Mouse (Mus musculus) liver, embryonic 16.5 days (tissue): ENCODE data around the gene Piga. TPM values are rescaled to one million over a fixed set of nuclear protein-coding genes. Genes with fewer than 3 reads are reported as not detected.

Source experiments
- ATAC-seq: fragments of 200-750 bp; cut with Nextera tagmentation; 2 replicates; pipeline ENCODE4 v1.8.0; 2017; ENCODE audit warnings: low read depth, mild to moderate bottlenecking, moderate number of reproducible peaks, moderate library complexity
- H3K27ac ChIP-seq: fragments of 300-500 bp; sonication (generic); 2 replicates; pipeline ENCODE4 v1.5.1; 2014; ENCODE audit warnings: mild to moderate bottlenecking, low read length
- H3K27me3 ChIP-seq: fragments of 300-500 bp; sonication (generic); 2 replicates; pipeline ENCODE4 v1.6.1; 2014; ENCODE audit warnings: low read depth, low read length, mixed read lengths; ENCODE audit not compliant: control insufficient read depth, insufficient read depth
- H3K36me3 ChIP-seq: fragments of 300-500 bp; sonication (generic); 2 replicates; pipeline ENCODE4 v1.6.1; 2014; ENCODE audit warnings: mild to moderate bottlenecking; ENCODE audit not compliant: control insufficient read depth, insufficient read depth
- H3K4me1 ChIP-seq: fragments of 300-500 bp; sonication (generic); 2 replicates; pipeline ENCODE4 v1.6.1; 2014; ENCODE audit warnings: low read depth, low read length, mixed read lengths; ENCODE audit not compliant: control insufficient read depth
- H3K4me2 ChIP-seq: fragments of 300-500 bp; sonication (generic); 2 replicates; pipeline ENCODE4 v1.6.1; 2014; ENCODE audit warnings: low read depth, low read length, mixed read lengths
- H3K4me3 ChIP-seq: fragments of 300-500 bp; sonication (generic); 2 replicates; pipeline ENCODE4 v1.5.1; 2014; ENCODE audit warnings: low read depth, mild to moderate bottlenecking, low read length
- H3K9ac ChIP-seq: fragments of 300-500 bp; sonication (generic); 2 replicates; pipeline ENCODE4 v1.6.1; 2014; ENCODE audit warnings: low read depth, low read length
- H3K9me3 ChIP-seq: fragments of 300-500 bp; sonication (generic); replicated peaks from 2 replicates; pipeline ENCODE4 v1.6.1; 2016; ENCODE audit warnings: low read length; ENCODE audit not compliant: control insufficient read depth
- WGBS: fragments of 180-500 bp; shearing (Covaris S2); extraction: QIAGEN DNeasy Blood & Tissue Kit; methylation state at CpG from one replicate; pipeline ENCODE4 v1.1.7; 2014; ENCODE audit not compliant: insufficient replicate concordance; 5-methylcytosine and 5-hydroxymethylcytosine counted together
- polyA plus RNA-seq: library from polyadenylated mRNA; unstranded; fragments of >200 nt; fragmentation: Nextera tagmentation; extraction: Ambion mirVana; gene quantifications from 2 replicates; pipeline ENCODE4 v1.2.1, GENCODE M21; 2015

Gene Piga
- polyA plus RNA-seq = 10.5 and 12.3 TPM in 2 replicates

DNA sequence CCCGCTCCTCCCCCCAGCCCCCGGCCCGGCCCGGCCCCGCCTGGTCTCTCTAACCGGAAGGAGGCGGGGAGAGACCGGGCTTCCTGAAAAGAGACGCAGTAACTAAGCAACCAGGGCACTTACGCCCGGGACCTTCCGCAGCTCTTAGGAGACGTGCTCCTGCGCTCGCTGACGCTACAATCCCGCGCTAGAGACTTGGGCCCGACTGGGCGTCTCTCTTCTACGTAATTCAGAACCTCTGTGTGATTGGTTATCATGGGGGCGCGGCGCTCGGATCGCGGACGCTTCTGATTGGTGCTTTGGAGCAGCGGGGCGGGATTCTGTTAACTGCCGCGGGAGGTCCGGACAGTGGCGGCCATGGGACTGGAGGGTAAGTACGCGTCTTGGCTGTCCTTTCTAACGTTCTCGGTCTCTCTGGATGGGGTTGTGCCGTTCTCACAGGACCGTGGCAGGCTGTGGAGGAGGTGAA is at the start of gene Piga:
Piga (plus strand) TSS at position 317 of the 469 bp plus-strand sequence.
- peaks cover 9% of the 10 kb centered on the region for H3K4me1 ChIP-seq
- H3K9ac ChIP-seq = peak within 1 kb of the TSS; percentile 71
- 14% methylated on average over 40 of the region's 40 CpGs for WGBS
- H3K27ac ChIP-seq = peak within 1 kb of the TSS; percentile 75
- no peaks in the 10 kb centered on the region for H3K9me3 ChIP-seq
- peak within 1 kb of the TSS; percentile 71 for H3K4me3 ChIP-seq
- peak within 1 kb of the TSS; percentile 65 for H3K4me2 ChIP-seq
- H3K36me3 ChIP-seq = no peaks in the 10 kb centered on the region; the same call in 1 of the 2 replicates
- H3K27me3 ChIP-seq = no peaks in the 10 kb centered on the region
- peak; percentile 96 for ATAC-seq

DNA sequence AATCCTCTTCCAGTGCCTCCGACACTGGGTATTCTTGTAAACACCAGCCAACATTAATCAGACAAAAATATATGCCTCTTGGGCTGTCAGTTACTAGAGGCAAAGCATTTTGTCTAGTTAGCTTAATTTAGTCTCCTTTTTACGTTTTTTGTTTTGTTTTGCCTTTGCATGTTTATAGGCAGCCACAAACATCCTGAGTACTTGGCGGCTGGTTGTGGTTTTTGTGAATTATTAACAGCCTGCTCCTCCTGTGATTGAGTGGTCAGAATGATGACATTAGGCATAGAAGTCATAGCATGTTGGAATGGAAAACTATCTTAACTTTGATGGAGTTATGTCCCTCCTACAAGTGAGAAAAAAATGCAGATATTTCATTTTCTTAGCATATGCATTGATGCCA is 49.0 kb upstream of the Piga start:
- H3K27me3 ChIP-seq = no peaks in the 10 kb centered on the region
- no peaks in the 10 kb centered on the region for H3K4me1 ChIP-seq
- WGBS = 63% methylated on average over 3 of the region's 3 CpGs
- H3K9me3 ChIP-seq = no peaks in the 10 kb centered on the region
- H3K4me3 ChIP-seq = no peak overlapping the region
- H3K9ac ChIP-seq = no peak overlapping the region
- ATAC-seq = no peak
- no peak overlapping the region for H3K4me2 ChIP-seq
- no peaks in the 10 kb centered on the region for H3K36me3 ChIP-seq
- no peak overlapping the region for H3K27ac ChIP-seq

DNA sequence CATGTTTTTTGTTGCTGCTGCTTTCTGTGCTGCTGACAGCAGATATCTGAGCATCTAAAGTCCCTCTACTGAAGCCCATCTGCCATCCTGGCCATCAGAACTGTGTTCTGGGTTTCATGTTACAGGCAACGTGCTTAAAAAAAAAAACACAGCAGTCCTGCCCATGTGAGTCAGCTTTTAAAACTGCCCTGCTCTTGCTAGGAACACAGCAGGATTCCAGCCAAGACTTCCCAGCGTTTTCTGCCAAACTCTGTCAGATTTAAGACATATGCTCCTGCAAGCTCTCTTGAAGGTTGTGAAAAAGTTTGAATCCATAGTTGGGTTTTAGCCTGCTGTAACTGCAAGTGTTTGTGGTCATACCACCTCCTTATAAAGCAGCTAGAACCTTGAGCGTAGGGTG is 46.5 kb upstream of the Piga start, which contains the start of gene Vegfd:
Vegfd (plus strand) TSS at position 298 of the 400 bp plus-strand sequence.
- WGBS = 22% methylated on average over 3 of the region's 3 CpGs

DNA sequence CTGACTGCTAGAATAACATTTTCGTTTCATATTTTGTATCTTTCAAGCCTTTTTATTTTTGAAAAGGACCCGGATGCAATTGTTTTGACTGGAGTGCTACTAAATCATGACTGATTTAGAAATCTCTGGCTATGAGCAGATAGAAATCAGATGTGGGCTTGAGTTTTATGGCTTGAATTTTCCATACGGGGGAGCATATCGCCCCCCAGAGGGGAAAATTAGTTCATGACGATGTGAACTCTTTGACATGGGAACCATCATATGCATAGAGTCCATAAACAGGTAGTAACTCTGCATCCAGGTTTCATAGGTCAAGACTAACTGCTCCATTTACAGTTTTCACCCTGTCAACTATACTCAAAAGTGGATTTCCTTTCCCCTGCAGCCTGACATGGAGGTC is 45.0 kb upstream of the Piga start:
- Histone ChIP-seq H3K4me2 (no peak overlapping the region), H3K36me3 (no peaks in the 10 kb centered on the region), H3K27ac (no peak overlapping the region), H3K4me3 (no peak overlapping the region), H3K9me3 (no peaks in the 10 kb centered on the region), H3K9ac (no peak overlapping the region), H3K4me1 (no peaks in the 10 kb centered on the region), H3K27me3 (no peaks in the 10 kb centered on the region)
- 47% methylated on average over 5 of the region's 5 CpGs for WGBS
- ATAC-seq = no peak

More for the DNA sequence above, 46.5 kb upstream of the Piga start, which contains the start of gene Vegfd:
- no peaks in the 10 kb centered on the region for H3K9me3 ChIP-seq
- H3K27ac ChIP-seq = no peak within 1 kb of the TSS
- H3K4me3 ChIP-seq = no peak within 1 kb of the TSS
- H3K4me2 ChIP-seq = no peak within 1 kb of the TSS
- no peaks in the 10 kb centered on the region for H3K4me1 ChIP-seq
- ATAC-seq = no peak
- no peak within 1 kb of the TSS for H3K9ac ChIP-seq
- H3K27me3 ChIP-seq = no peaks in the 10 kb centered on the region
- no peaks in the 10 kb centered on the region for H3K36me3 ChIP-seq

DNA sequence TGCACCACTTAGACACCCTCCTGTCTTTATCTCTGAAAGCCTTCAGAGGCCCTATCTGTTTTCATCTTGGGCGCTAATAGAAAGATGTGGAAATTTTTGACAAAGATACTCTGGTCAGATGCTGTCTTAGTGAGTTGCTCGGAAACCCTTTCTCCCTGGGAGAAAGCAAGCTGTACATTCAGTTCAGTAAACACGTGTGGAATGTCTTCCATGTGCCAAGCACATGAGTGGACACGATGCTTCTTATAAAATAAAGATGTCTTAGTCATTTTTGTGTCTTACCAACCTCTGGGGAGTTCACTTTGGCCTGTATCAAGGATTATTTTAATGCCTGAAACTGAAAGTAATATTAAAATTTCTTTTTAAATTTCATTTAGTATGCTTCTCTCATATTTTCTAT is 39.9 kb upstream of the Piga start:
- no peak overlapping the region for H3K27ac ChIP-seq
- H3K36me3 ChIP-seq = no peaks in the 10 kb centered on the region
- 60% methylated on average over 4 of the region's 4 CpGs for WGBS

DNA sequence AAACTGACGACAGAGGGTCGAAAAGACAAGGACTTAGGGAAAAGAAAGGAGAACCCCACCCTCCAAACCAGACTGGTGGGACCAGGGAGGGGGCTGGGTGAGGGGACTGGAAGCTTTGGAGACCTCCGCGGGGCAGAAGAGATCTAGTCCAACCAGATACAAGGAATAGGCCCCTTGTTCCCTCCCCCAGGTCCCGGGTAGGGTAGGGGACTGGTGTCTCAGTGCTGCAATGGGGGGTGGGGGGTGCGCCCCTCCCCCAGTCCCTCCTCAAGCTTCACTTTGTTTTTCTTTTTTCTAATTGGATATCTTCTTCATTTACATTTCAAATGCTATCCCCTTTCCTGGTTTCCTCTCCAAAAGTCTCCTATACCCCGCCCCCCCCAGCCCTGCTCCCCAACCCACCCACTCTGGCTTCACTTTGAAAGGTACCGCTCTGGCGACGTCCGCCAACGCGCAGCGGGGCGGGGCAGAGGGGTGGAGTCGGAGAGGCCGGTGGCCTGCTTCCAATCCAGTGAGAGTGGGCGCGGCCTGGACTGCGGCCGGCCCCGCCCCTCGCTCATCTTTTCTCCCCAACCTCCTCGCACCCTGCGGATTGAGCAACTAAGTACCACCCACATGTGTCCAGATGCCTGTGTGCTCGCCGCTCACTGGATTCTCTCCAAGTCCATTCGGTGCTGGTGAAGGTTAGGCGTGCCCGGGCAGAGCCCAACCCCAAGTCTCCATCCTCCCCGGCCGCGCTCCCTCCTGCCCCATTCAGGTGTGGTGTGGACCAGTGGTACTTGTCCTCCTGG is 37.8 kb upstream of the Piga start:
- ATAC-seq = peak; percentile 99
- 17% methylated on average over 33 of the region's 33 CpGs for WGBS
- no peak overlapping the region for H3K27ac ChIP-seq
- peaks cover 3% of the 10 kb centered on the region for H3K4me1 ChIP-seq
- H3K4me3 ChIP-seq = peak overlapping the region; percentile 29
- peak overlapping the region; percentile 59 for H3K4me2 ChIP-seq
- H3K36me3 ChIP-seq = no peaks in the 10 kb centered on the region
- no peak overlapping the region for H3K9ac ChIP-seq
- H3K27me3 ChIP-seq = no peaks in the 10 kb centered on the region; the same call in 1 of the 2 replicates
- no peaks in the 10 kb centered on the region for H3K9me3 ChIP-seq

More for the DNA sequence above, 39.9 kb upstream of the Piga start:
- no peak for ATAC-seq
- Histone ChIP-seq H3K9me3 (no peaks in the 10 kb centered on the region), H3K4me2 (no peak overlapping the region), H3K4me1 (peaks cover 3% of the 10 kb centered on the region), H3K4me3 (no peak overlapping the region), H3K27me3 (no peaks in the 10 kb centered on the region; the same call in 1 of the 2 replicates), H3K9ac (no peak overlapping the region)

DNA sequence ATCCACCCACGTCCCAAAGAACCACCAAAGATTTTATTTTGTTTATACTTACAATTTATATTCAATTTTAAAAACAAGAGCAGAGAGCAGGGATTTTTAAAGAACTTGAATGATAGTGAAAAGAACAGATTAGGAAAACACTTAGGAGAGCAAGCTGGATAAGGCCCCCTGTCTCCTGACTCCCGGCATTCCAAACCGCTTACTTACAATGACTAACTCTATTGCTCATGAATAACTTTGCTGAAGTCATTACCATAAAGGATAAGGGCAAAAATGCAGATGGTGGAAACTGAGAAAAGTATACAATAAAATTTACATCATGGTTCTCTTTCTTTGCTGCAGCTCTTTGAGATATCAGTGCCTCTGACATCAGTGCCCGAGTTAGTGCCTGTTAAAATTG is 25.5 kb upstream of the Piga start:
- Histone ChIP-seq H3K27me3 (no peaks in the 10 kb centered on the region), H3K4me2 (no peak overlapping the region), H3K4me3 (no peak overlapping the region), H3K4me1 (no peaks in the 10 kb centered on the region), H3K9ac (no peak overlapping the region), H3K36me3 (no peaks in the 10 kb centered on the region), H3K9me3 (no peaks in the 10 kb centered on the region), H3K27ac (no peak overlapping the region)
- no peak for ATAC-seq
- 64% methylated on average over 4 of the region's 4 CpGs for WGBS

DNA sequence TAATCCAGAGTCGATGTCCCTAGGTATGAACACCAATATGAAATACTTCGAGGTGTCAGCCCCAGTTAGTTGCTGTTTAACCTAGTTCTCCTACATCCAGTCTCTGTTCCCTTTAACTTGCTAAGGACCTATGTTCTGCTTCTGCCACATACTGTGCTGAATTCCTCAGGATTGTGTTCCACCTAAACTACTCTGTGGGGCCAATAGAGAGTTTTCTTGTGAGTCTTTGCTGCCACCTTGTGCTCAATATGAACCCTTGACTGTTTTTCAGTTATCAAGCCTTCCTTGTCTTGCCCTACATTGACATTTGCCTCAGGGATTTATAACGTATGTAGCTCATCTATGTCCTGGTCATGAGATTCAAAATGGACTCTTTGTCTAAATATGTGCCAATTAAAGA is 21.1 kb upstream of the Piga start:
- ATAC-seq = no peak
- Histone ChIP-seq H3K4me1 (no peaks in the 10 kb centered on the region), H3K27me3 (no peaks in the 10 kb centered on the region), H3K27ac (no peak overlapping the region), H3K36me3 (no peaks in the 10 kb centered on the region), H3K4me2 (no peak overlapping the region), H3K9ac (no peak overlapping the region), H3K4me3 (no peak overlapping the region), H3K9me3 (no peaks in the 10 kb centered on the region)
- 43% methylated on average over 3 of the region's 3 CpGs for WGBS

DNA sequence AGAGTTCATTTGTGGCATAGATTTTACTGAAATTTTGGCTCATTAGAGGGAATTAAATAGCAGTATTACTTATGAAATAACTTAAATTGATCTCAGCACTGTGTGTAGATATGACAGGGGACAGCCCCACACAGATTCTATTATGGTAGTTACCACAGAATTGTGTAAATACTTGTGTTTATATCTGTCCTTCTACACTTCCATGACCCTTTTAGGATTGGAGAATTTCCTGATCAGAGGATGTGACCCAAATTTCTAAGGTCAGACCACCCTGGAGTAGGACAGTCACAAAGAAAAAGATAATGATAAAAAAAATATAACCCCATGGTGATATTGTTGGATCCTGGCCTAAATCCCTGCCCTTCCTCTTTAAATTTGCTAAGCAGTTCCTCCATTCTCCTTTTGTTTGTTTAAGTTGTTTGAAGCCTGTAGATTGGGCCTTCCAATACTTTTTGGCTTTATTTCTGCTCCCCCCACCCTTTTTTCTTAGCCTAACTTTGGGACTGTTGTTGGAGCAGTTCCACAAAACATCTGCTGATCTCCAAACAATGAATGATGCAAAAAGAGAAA is 14.4 kb upstream of the Piga start:
- no peak for ATAC-seq
- Histone ChIP-seq H3K27me3 (no peaks in the 10 kb centered on the region), H3K9ac (no peak overlapping the region), H3K9me3 (no peaks in the 10 kb centered on the region), H3K4me2 (no peak overlapping the region), H3K4me3 (no peak overlapping the region), H3K27ac (no peak overlapping the region), H3K4me1 (no peaks in the 10 kb centered on the region), H3K36me3 (no peaks in the 10 kb centered on the region)
